Mouse (Mus musculus): ENCODE measurements around the gene Pde4c. TPM values are rescaled to one million over a fixed set of nuclear protein-coding genes. Genes with fewer than 3 reads are reported as not detected.
A peak's percentile ranks its signal among the peaks of the same experiment; 100 is the strongest.

The Pde4c gene
- polyA plus RNA-seq, 1 experiment, result 0.40 TPM

DNA sequence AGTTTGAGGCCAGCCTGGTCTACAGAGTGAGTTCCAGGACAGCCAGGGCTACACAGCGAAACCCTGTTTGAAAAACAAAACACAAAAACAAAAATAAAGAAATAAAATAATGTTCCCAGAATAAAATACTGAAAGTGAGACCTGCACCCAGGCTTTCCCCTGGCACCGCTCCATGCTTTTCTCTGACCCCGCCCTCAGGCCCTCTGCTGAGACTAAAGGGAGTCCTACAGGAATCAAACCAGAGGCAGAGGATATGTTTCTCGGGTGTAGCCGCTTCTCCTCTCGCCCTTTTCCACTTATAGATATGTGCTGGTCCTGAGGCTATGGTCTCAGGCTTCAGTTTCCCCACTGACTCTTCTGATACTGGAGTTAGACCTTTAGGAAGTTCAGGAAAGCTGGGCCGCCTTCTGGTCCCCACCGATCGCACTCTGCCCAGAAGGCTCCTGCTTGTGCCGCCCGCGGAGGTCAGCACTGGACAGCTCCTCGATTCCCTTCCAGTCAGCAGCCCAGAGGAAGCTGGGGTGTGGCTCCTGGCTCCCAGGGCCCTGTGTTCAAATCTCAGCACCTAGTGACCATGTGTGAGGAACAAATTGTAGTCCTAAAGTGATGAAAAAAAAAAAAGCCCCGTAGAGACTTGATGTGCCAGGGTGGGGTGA lies 2.4 kb downstream of the Pde4c start:
- no peak for DNase-seq (ENCODE audit: low read depth)
- TF ChIP-seq POLR2A (IDR thresholded peaks at IDR 0.05; ENCODE audit: borderline replicate concordance, extremely low read depth, insufficient read depth, insufficient read length, poor library complexity, severe bottlenecking) (no peak), CTCF (IDR thresholded peaks at IDR 0.05; ENCODE audit: borderline replicate concordance, extremely low read depth, insufficient read depth, insufficient read length) (no peak)

DNA sequence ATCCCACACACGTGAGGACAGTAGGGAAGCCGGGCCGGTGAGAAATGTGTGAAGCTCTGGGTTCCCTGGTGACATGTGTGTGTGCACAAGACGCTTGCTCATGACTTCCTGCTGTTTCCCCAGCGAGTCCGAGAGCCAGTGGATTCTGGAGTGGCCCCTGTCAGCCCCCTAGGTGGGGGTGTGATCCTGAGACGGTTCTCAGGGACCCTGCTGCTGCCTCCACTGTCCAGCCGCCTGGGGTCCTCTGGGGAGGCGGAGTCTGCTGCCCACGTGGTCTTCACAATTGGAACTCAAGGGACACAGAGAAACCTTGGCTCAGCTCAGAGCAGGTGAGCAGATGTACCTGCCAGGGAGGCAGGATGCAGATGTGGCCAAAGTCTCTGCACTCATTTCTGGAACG lies 3.2 kb downstream of the Pde4c start:
- no peak for TF ChIP-seq POLR2A (IDR thresholded peaks at IDR 0.05; ENCODE audit: borderline replicate concordance, extremely low read depth, insufficient read depth, insufficient read length, poor library complexity, severe bottlenecking)
- TF ChIP-seq CTCF (IDR thresholded peaks at IDR 0.05; ENCODE audit: borderline replicate concordance, extremely low read depth, insufficient read depth, insufficient read length), result no peak
- no peak for DNase-seq (ENCODE audit: low read depth)

DNA sequence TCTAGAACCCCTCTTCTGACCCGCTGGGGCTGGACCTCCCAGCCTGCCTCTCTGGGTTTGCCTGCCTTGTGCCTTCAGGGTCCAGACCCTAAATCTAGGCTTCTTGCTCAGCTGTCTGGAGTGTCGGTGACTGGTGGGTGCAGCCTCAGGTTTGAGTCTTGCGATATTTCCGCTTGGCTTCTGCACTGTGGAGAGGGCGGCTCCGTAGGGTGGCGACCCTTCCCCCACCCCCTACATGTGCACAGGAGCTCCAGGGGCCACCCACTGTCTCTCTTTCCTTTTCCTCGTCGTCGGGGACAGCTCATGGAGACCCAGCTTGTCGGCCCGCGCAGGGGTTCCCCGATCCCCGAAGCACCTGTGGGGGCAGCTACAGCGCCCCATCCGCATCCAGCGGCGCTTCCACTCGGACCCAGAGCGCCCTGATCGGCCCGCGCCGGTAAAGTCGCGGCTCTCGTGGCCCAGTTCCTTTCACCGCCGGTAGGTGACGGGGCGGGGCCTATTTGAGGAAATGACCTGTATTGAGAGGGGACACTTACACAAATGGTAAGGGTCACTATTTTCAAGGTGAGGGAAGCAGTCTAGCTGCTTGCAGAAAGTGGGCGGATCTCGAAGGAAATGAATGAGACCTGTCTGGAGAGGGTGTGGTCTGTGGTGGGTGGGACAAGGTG lies 6.4 kb downstream of the Pde4c start:
- no peak for TF ChIP-seq POLR2A (IDR thresholded peaks at IDR 0.05; ENCODE audit: borderline replicate concordance, extremely low read depth, insufficient read depth, insufficient read length, poor library complexity, severe bottlenecking)
- TF ChIP-seq CTCF (IDR thresholded peaks at IDR 0.05; ENCODE audit: borderline replicate concordance, extremely low read depth, insufficient read depth, insufficient read length), result peak; percentile 22; the same call in 1 of the 2 replicates
- no peak for DNase-seq (ENCODE audit: low read depth)

DNA sequence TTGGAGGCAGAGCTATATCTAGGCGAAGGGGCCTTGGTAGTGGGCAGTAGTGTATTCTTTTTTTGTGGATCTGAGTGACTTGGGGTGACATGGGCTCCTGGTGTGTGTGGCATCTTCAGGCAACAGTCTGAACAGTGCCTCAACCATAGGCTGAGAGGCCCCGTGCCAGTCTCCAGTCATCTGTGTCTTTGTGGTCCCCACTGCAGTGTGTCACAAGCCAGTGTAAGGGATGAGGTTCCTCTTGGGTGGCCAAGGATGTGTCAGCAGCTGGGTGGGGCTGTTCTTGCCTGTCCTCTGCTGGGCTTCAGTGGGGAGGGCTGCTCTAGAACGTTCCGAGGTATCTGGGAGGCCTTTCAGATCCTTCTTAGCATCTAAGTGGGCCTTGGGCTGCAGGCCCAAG lies 7.4 kb downstream of the Pde4c start:
- DNase-seq (ENCODE audit: low read depth), result no peak
- TF ChIP-seq CTCF (IDR thresholded peaks at IDR 0.05; ENCODE audit: borderline replicate concordance, extremely low read depth, insufficient read depth, insufficient read length), result no peak
- no peak for TF ChIP-seq POLR2A (IDR thresholded peaks at IDR 0.05; ENCODE audit: borderline replicate concordance, extremely low read depth, insufficient read depth, insufficient read length, poor library complexity, severe bottlenecking)

DNA sequence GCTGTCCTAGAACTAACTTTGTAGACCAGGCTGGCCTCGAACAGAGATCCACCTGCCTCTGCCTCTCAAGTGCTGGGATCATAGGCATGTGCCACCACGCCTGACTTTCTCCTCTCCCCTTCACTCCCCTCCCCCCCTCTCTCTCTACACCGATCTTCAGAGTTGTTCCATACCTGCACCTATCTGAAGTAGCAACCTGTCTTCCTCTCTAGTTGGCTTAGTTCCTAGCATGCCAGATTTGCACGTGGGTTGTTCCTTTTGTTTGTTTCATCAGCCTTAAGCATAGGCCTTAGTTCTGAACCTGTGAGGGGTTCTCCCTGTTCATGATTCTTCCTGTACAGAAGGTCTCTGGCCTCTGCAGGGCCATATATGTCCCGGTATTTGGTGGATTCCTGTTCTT lies 14.2 kb downstream of the Pde4c start:
- TF ChIP-seq CTCF (IDR thresholded peaks at IDR 0.05; ENCODE audit: borderline replicate concordance, extremely low read depth, insufficient read depth, insufficient read length), result no peak
- TF ChIP-seq POLR2A (IDR thresholded peaks at IDR 0.05; ENCODE audit: borderline replicate concordance, extremely low read depth, insufficient read depth, insufficient read length, poor library complexity, severe bottlenecking), result no peak
- DNase-seq (ENCODE audit: low read depth), result no peak

DNA sequence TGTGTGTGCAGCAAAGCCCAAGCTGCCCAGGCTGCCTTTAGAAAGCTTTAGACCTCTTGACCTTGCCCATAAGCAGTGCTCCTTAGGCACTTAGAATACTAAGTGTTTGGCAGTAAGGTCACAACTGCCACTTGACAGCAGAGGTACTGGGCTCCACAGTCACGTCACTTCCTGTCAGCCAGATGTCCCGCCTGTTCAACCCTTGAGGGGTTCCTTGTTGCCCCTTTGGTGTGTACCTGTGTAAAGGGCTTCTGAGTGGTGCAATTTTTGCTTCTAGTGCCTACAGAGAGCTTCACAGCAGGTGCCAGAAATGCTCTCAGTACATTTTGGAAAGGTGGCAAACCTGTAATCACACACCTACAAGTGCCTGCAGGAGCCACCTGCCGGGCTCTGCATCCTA lies 14.7 kb downstream of the Pde4c start:
- DNase-seq (ENCODE audit: low read depth), result no peak
- TF ChIP-seq CTCF (IDR thresholded peaks at IDR 0.05; ENCODE audit: borderline replicate concordance, extremely low read depth, insufficient read depth, insufficient read length), result no peak
- TF ChIP-seq POLR2A (IDR thresholded peaks at IDR 0.05; ENCODE audit: borderline replicate concordance, extremely low read depth, insufficient read depth, insufficient read length, poor library complexity, severe bottlenecking), result no peak

DNA sequence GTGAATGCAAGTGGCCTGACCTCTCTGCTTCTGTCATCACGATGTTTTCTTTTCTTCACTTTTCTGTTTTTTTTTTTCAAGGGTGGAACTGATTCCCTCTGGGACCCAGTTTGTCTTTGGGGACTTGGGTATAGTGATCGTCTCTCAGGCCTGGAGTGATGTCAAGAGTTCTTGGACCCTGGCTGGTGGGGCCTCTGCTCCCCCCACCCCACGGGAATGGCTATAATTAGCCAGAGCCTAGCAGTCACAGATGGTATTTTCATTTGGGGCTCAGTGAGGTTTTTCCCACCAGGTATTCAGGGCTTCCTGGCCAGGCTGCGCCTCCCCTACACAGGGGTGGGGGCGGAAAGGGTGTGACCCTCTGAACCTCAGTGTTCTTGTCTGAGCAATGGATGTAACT lies 18.1 kb downstream of the Pde4c start:
- TF ChIP-seq POLR2A (IDR thresholded peaks at IDR 0.05; ENCODE audit: borderline replicate concordance, extremely low read depth, insufficient read depth, insufficient read length, poor library complexity, severe bottlenecking) (no peak), CTCF (IDR thresholded peaks at IDR 0.05; ENCODE audit: borderline replicate concordance, extremely low read depth, insufficient read depth, insufficient read length) (no peak)
- DNase-seq (ENCODE audit: low read depth), result no peak

DNA sequence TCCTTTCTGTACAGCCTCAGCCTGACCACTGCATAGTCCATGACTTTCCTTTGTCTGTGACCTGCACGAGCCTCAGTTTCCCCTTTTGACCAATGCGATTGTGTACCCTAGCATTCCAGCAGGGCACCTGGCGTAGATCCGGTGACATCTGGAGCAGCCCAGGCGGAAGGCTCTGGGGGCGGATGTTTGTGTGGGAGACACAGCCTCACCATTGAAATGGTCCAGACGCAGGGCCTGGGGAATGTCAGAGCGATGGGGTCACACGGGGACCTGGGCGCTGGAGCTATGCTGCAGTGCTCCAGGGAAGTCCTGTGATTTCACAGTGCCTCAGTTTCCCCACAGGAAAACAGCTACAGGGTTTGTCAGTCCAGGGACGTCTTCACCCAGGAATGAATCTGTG lies 18.7 kb downstream of the Pde4c start:
- TF ChIP-seq CTCF (IDR thresholded peaks at IDR 0.05; ENCODE audit: borderline replicate concordance, extremely low read depth, insufficient read depth, insufficient read length), result no peak
- no peak for DNase-seq (ENCODE audit: low read depth)

DNA sequence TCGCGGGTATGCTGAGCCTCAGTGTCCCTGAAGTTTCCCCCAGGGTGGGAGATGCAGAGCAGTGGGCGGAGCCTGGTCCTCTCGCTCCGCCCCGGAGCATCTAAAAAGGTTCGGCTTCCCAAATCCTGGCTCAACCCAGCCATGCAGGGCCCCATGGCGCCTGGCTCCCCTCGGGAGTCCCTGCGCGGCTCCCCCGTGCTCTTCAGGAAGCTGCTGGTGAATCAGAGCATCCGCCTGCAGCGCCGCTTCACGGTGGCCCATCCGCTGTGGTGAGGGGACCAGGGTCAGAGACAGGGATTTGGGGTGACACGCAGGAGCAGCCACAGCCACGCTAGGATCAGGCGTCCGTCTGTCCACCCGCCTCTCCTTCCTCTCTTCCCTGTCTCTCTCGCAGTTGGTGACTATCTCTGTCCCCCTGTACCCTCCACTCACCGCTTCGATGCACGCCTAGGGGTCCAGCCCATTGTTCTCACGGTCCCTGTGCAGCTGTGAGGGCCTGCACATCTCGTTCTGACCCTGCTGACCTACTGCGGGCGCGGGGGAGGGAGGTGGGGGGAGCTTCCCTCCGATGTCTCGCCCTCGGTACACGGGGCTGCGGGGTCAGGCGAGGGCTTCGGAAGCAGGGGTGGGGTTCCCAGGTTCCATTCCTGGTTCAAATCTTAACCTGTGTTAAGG lies 19.6 kb downstream of the Pde4c start:
- TF ChIP-seq POLR2A (IDR thresholded peaks at IDR 0.05; ENCODE audit: borderline replicate concordance, extremely low read depth, insufficient read depth, insufficient read length, poor library complexity, severe bottlenecking) (no peak), CTCF (IDR thresholded peaks at IDR 0.05; ENCODE audit: borderline replicate concordance, extremely low read depth, insufficient read depth, insufficient read length) (no peak)

DNA sequence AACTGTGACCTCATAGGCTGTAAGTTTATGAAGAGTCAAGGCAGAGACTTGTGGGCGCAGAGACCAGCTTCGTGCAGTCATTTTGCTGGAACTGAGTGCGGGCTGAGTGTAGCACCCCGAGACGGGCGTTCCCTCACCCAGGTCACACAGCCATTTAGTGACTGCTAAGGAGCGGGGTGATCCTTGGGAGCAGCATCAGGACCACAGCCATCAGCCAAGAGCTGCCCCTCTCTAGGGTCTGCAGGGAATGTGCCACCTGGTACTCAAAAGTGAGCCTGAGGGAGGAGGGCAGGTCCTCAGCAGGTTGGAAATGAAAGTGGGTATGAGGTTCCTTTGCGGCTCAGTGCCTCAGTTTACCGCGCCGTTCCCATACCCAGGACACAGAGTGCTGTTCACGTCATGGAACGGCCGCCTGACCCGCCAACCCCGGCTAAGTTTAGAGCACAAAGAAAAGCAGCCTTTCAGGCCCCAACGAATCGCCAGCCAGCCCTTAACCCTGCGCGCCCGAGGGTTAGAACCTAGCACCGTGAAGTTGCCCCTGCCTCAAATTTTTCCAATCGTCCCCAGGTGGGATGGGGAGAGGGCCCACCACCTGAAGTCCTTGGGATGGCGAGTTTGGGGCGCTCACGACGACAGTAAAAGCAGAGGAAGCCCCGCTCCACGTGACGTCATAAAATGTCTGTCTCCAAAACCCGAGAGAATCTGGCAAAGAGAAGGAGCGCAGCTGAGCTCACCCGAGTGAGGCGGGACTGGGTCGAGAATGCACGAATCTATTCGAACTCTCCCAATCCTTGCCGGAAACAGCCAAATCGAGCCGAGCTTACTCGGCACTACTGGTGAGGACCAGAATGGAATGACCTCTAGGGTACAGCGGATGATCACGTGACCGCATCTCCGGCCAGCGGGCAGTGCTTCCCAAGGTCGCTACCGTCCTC lies 20.4 kb downstream of the Pde4c start:
- TF ChIP-seq CTCF (IDR thresholded peaks at IDR 0.05; ENCODE audit: borderline replicate concordance, extremely low read depth, insufficient read depth, insufficient read length) (no peak), POLR2A (IDR thresholded peaks at IDR 0.05; ENCODE audit: borderline replicate concordance, extremely low read depth, insufficient read depth, insufficient read length, poor library complexity, severe bottlenecking) (no peak)
- peak; percentile 51 for DNase-seq (ENCODE audit: low read depth)

More for the DNA sequence above, 19.6 kb downstream of the Pde4c start:
- no peak for DNase-seq (ENCODE audit: low read depth)

DNA sequence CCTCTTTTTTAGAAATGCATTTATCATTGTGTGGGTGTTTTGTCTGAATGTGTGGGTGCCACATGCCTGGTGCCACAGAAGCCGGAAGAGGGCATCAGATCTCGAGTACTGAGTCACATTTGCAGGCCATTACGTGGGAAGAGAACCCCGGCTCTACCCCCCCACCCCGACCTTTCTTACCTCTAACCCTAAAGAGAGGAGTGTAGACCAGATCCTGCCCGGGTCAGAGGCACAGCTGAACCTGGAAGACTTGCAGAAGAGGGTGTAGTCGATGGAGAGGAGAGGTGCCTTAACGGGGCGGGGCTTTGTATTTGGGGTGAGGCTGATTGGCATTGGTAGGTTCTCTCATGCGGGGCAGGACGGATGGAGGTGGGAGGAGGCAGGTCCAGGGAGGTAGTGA lies 21.3 kb downstream of the Pde4c start:
- DNase-seq (ENCODE audit: low read depth), result no peak
- TF ChIP-seq CTCF (IDR thresholded peaks at IDR 0.05; ENCODE audit: borderline replicate concordance, extremely low read depth, insufficient read depth, insufficient read length), result no peak
- TF ChIP-seq POLR2A (IDR thresholded peaks at IDR 0.05; ENCODE audit: borderline replicate concordance, extremely low read depth, insufficient read depth, insufficient read length, poor library complexity, severe bottlenecking), result no peak

Measured in brain, embryonic 14.5 days (tissue).